Comparison of ENCODE assay signal across 8 mouse cellular contexts in the genomic region with DNA sequence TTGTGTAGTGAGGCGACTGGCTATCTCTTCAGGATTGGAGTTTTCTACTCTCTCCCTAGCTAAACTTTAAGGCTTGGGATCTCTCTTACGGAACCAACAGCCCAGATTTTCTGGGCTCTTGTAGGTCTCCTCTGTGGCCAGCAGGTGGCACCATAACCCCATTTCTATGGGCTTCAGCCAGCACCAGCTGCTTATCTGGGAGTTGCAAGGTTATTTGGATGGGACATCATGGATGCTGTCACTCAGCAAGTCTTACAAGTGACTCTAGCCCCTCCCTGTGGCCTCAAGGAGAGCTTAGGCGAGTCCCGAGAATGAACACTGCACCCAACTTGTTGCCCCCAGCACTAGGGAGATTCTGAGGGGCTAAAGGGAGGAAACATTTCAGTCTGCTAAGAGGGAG. TPM values are rescaled to one million over a fixed set of nuclear protein-coding genes. Genes with fewer than 3 reads are reported as not detected.
A peak's percentile ranks its signal among the peaks of the same experiment; 100 is the strongest.
DNase-seq lines count a peak whose midpoint lies in the region; ATAC-seq and TF ChIP-seq lines count a peak whose summit lies in the region.
"Had no signal": no experiment of that assay in that cellular context is flagged by ENCODE, and none has a peak within 500 bp of the region (broad histone marks: within the 10 kb centered on the region; RNA-seq: fewer than 3 reads in every experiment).

No protein-coding gene starts in this region.

- ATAC-seq in kidney, postnatal 0 days (replicated peaks; ENCODE audit: low FRiP score, low read depth): no peak
- peak; percentile 63 for ATAC-seq in lung, postnatal 0 days

- peak; percentile 88 for TF ChIP-seq RAD21 in MEL (IDR thresholded peaks at IDR 0.05; ENCODE audit: low read depth, low read length)

- H3K27ac ChIP-seq in MEL (ENCODE audit: control insufficient read depth, low read depth, low read length): no peak overlapping the region
- no peak overlapping the region for H3K27ac ChIP-seq in kidney, postnatal 0 days
- H3K27ac ChIP-seq in lung, postnatal 0 days (ENCODE audit: low read length): no peak overlapping the region
- H3K27ac ChIP-seq: limb, embryonic 13.5 days had no signal

- TF ChIP-seq POLR2A in MEL (IDR thresholded peaks at IDR 0.05; ENCODE audit: control insufficient read depth in 1 of 2, insufficient read depth in 1 of 2, low read depth in 1 of 2, low read length in 2 of 2, poor library complexity in 1 of 2): no peak

- no peak overlapping the region for H3K9ac ChIP-seq in MEL (ENCODE audit: control insufficient read depth, low read depth, low read length, poor library complexity, severe bottlenecking)
- H3K9ac ChIP-seq in kidney, postnatal 0 days (ENCODE audit: low read depth, low read length): no peak overlapping the region
- H3K9ac ChIP-seq in lung, postnatal 0 days (replicated peaks; ENCODE audit: low read depth): no peak overlapping the region
- H3K9ac ChIP-seq: limb, embryonic 13.5 days had no signal

- H3K79me2 ChIP-seq in MEL (ENCODE audit: control insufficient read depth, insufficient read depth, low read length, poor library complexity): no peaks in the 10 kb centered on the region

- 5% methylated on average over 4 of the region's 4 CpGs for WGBS in kidney, postnatal 0 days
- WGBS in lung, postnatal 0 days: 4% methylated on average over 4 of the region's 4 CpGs

- H3K4me2 ChIP-seq in kidney, postnatal 0 days (ENCODE audit: low read length): no peak overlapping the region
- H3K4me2 ChIP-seq in lung, postnatal 0 days (replicated peaks; ENCODE audit: low read depth, low read length): no peak overlapping the region
- H3K4me2 ChIP-seq: limb, embryonic 13.5 days had no signal

- no peaks in the 10 kb centered on the region for H3K9me3 ChIP-seq in MEL (replicated peaks; ENCODE audit: insufficient read depth, low read length)
- no peaks in the 10 kb centered on the region for H3K9me3 ChIP-seq in kidney, postnatal 0 days (replicated peaks; ENCODE audit: low read length)
- H3K9me3 ChIP-seq in lung, postnatal 0 days (ENCODE audit: low read length): no peaks in the 10 kb centered on the region
- H3K9me3 ChIP-seq: limb, embryonic 13.5 days had no signal

- H3K27me3 ChIP-seq in MEL (ENCODE audit: control insufficient read depth in 1 of 2, insufficient read depth in 2 of 2, low read length in 2 of 2): no peaks in the 10 kb centered on the region
- H3K27me3 ChIP-seq in kidney, postnatal 0 days (ENCODE audit: insufficient read depth, low read length): no peaks in the 10 kb centered on the region
- H3K27me3 ChIP-seq in lung, postnatal 0 days (replicated peaks; ENCODE audit: insufficient read depth, low read length): 0 out of 2 replicates have a peak, but pooled peaks cover 8% of the 10 kb centered on the region

- peak; percentile 84 to 93 (median 85) for TF ChIP-seq CTCF in MEL (IDR thresholded peaks at IDR 0.05 in 2 of 3, conservative IDR thresholded peaks at IDR 0.05 in 1 of 3; ENCODE audit: control insufficient read depth in 1 of 3, insufficient read depth in 1 of 3, low read depth in 2 of 3, low read length in 3 of 3, poor library complexity in 1 of 3, severe bottlenecking in 1 of 3)
- peak; percentile 93 for TF ChIP-seq CTCF in kidney, postnatal 0 days (IDR thresholded peaks at IDR 0.05; ENCODE audit: low read depth)
- peak; percentile 92 for TF ChIP-seq CTCF in lung, postnatal 0 days (IDR thresholded peaks at IDR 0.05)

- no peaks in the 10 kb centered on the region for H3K4me1 ChIP-seq in MEL (ENCODE audit: control insufficient read depth in 1 of 2, insufficient read depth in 2 of 2, low read length in 2 of 2)
- H3K4me1 ChIP-seq in kidney, postnatal 0 days (replicated peaks; ENCODE audit: insufficient read depth, low read length): no peaks in the 10 kb centered on the region
- no peaks in the 10 kb centered on the region for H3K4me1 ChIP-seq in lung, postnatal 0 days (ENCODE audit: insufficient read depth, low read depth, low read length)
- H3K4me1 ChIP-seq: limb, embryonic 13.5 days had no signal

- TF ChIP-seq EP300 in MEL (IDR thresholded peaks at IDR 0.05; ENCODE audit: low read depth in 1 of 2, low read length in 2 of 2): no peak; a peak in 1 of 4 replicates
- no peak for TF ChIP-seq EP300 in lung, postnatal 0 days (IDR thresholded peaks at IDR 0.05)

- no peaks in the 10 kb centered on the region for H3K36me3 ChIP-seq in MEL (ENCODE audit: control insufficient read depth in 1 of 2, insufficient read depth in 2 of 2, low read length in 2 of 2)
- no peaks in the 10 kb centered on the region for H3K36me3 ChIP-seq in kidney, postnatal 0 days (ENCODE audit: insufficient read depth, low read length)
- no peaks in the 10 kb centered on the region for H3K36me3 ChIP-seq in lung, postnatal 0 days (ENCODE audit: insufficient read depth, low read length)
- H3K36me3 ChIP-seq: limb, embryonic 13.5 days had no signal

- no peak overlapping the region for H3K4me3 ChIP-seq in MEL (ENCODE audit: control insufficient read depth in 1 of 2, insufficient read depth in 1 of 2, low read depth in 2 of 2, low read length in 2 of 2)
- H3K4me3 ChIP-seq in kidney, postnatal 0 days (replicated peaks; ENCODE audit: low read depth, low read length): no peak overlapping the region
- H3K4me3 ChIP-seq in lung, postnatal 0 days (ENCODE audit: low read depth, low read length): no peak overlapping the region
- H3K4me3 ChIP-seq: limb, embryonic 13.5 days had no signal

- DNase-seq in MEL (ENCODE audit: low read depth, low spot score): peak; percentile 80
- DNase-seq in adrenal gland, postnatal 36 days: peak; percentile 76 to 81
- DNase-seq in embryo, embryonic 9.5 days (ENCODE audit: extremely low spot score): peak; percentile 58
- peak; percentile 56 to 67 for DNase-seq in heart, adult 9 months (ENCODE audit: low spot score in 2 of 2)
- peak; percentile 85 for DNase-seq in kidney, postnatal 0 days (ENCODE audit: low spot score)
- DNase-seq in lung, postnatal 0 days (ENCODE audit: low spot score): peak; percentile 86
- peak; percentile 85 for DNase-seq in retina, embryonic 14.5 days (ENCODE audit: low spot score)

TF ChIP-seq in MEL, 35 proteins besides CTCF, POLR2A, EP300 and RAD21:
- TF ChIP-seq TAL1 (IDR thresholded peaks at IDR 0.05; ENCODE audit: low read length) (peak; percentile 30; the same call in 1 of the 2 replicates), POLR2AphosphoS5 (IDR thresholded peaks at IDR 0.05; ENCODE audit: borderline replicate concordance, low read depth, low read length) (no peak), MAFK (IDR thresholded peaks at IDR 0.05; ENCODE audit: borderline replicate concordance, low read depth, low read length) (no peak), ZMIZ1 (IDR thresholded peaks at IDR 0.05; ENCODE audit: low read depth, low read length) (no peak), HCFC1 (IDR thresholded peaks at IDR 0.05; ENCODE audit: low read depth, low read length) (no peak), POLR2AphosphoS2 (IDR thresholded peaks at IDR 0.05; ENCODE audit: low read length) (no peak), UBTF (IDR thresholded peaks at IDR 0.05; ENCODE audit: borderline replicate concordance, insufficient read depth, low read depth, low read length) (no peak), SMC3 (IDR thresholded peaks at IDR 0.05; ENCODE audit: low read depth, low read length) (peak; percentile 79), JUND (IDR thresholded peaks at IDR 0.05; ENCODE audit: low read depth, low read length) (no peak), MYC (IDR thresholded peaks at IDR 0.05; ENCODE audit: low read depth, low read length) (no peak), CHD1 (IDR thresholded peaks at IDR 0.05; ENCODE audit: low read depth, low read length) (no peak), GATA1 (IDR thresholded peaks at IDR 0.05; ENCODE audit: low read depth, low read length) (peak; percentile 63), ETS1 (IDR thresholded peaks at IDR 0.05; ENCODE audit: low read depth, low read length) (peak; percentile 25; the same call in 1 of the 2 replicates), ZNF384 (IDR thresholded peaks at IDR 0.05; ENCODE audit: low read depth, low read length) (no peak), ZC3H11A (IDR thresholded peaks at IDR 0.05; ENCODE audit: low read depth, low read length) (peak; percentile 63), RCOR1 (IDR thresholded peaks at IDR 0.05; ENCODE audit: low read depth, low read length) (no peak)

RNA-seq across cellular contexts. Expression of gene Kcnj11, which starts 4.4 kb away (rescaled TPM):
- not detected in 2 replicates for total RNA-seq in MEL (2012; rRNA removed)
- not detected for polyA plus RNA-seq in MEL (2012; ENCODE audit: insufficient read depth in 1 of 2, insufficient read length in 2 of 2, low read depth in 1 of 2, low replicate concordance in 2 of 2, missing spikeins in 1 of 2)
- total RNA-seq in adrenal gland, postnatal 36 days (2021): 1 to 10 TPM in 1 of 2 experiments, under 1 TPM in 1; 0.86 to 2.3 TPM
- 0.18 and 0.33 TPM in 2 replicates for polyA plus RNA-seq in kidney, postnatal 0 days (2015; fragmentation: Nextera tagmentation; extraction: Ambion mirVana)
- polyA plus RNA-seq in lung, postnatal 0 days (2015; fragmentation: Nextera tagmentation; extraction: Ambion mirVana): 0.44 and 0.45 TPM in 2 replicates
